Mouse (Mus musculus): ENCODE measurements around the gene Ide. TPM values are rescaled to one million over a fixed set of nuclear protein-coding genes. Genes with fewer than 3 reads are reported as not detected.

Gene Ide
- polyA plus RNA-seq, 1 experiment = 30.9 TPM

- no peak overlapping the region for H3K4me3 ChIP-seq (ENCODE audit: insufficient read depth, low read length)
- no peak overlapping the region for H3K27ac ChIP-seq (ENCODE audit: insufficient read depth, low read length)
- H3K4me1 ChIP-seq (ENCODE audit: control insufficient read depth, insufficient read depth, low read length) = no peaks in the 10 kb centered on the region
- TF ChIP-seq POLR2A (IDR thresholded peaks at IDR 0.05; ENCODE audit: extremely low read depth, insufficient read depth, low read length) = no peak
- TF ChIP-seq CTCF (IDR thresholded peaks at IDR 0.05; ENCODE audit: extremely low read depth, insufficient read depth, low read length) = no peak
Measured at GRCm38 (mm10) chr19:37368990-37369389, 31.3 kb upstream of the Ide start.

GRCm38 (mm10) chr19:37363128-37363939, 25.7 kb upstream of the Ide start:
- H3K27ac ChIP-seq (ENCODE audit: insufficient read depth, low read length) = no peak overlapping the region; the same call in 1 of the 2 replicates
- H3K4me3 ChIP-seq (ENCODE audit: insufficient read depth, low read length) = no peak overlapping the region
- no peaks in the 10 kb centered on the region for H3K4me1 ChIP-seq (ENCODE audit: control insufficient read depth, insufficient read depth, low read length)
- TF ChIP-seq POLR2A (IDR thresholded peaks at IDR 0.05; ENCODE audit: extremely low read depth, insufficient read depth, low read length) (no peak), CTCF (IDR thresholded peaks at IDR 0.05; ENCODE audit: extremely low read depth, insufficient read depth, low read length) (no peak)

- Histone ChIP-seq H3K4me3 (ENCODE audit: insufficient read depth, low read length) (no peak overlapping the region), H3K4me1 (ENCODE audit: control insufficient read depth, insufficient read depth, low read length) (no peaks in the 10 kb centered on the region), H3K27ac (ENCODE audit: insufficient read depth, low read length) (no peak overlapping the region)
- TF ChIP-seq CTCF (IDR thresholded peaks at IDR 0.05; ENCODE audit: extremely low read depth, insufficient read depth, low read length) (no peak), POLR2A (IDR thresholded peaks at IDR 0.05; ENCODE audit: extremely low read depth, insufficient read depth, low read length) (no peak)
Measured at GRCm38 (mm10) chr19:37362545-37362944, 24.9 kb upstream of the Ide start.

- Histone ChIP-seq H3K4me1 (ENCODE audit: control insufficient read depth, insufficient read depth, low read length) (no peaks in the 10 kb centered on the region), H3K27ac (ENCODE audit: insufficient read depth, low read length) (no peak overlapping the region), H3K4me3 (ENCODE audit: insufficient read depth, low read length) (no peak overlapping the region)
- TF ChIP-seq CTCF (IDR thresholded peaks at IDR 0.05; ENCODE audit: extremely low read depth, insufficient read depth, low read length) (no peak), POLR2A (IDR thresholded peaks at IDR 0.05; ENCODE audit: extremely low read depth, insufficient read depth, low read length) (no peak)
Measured at GRCm38 (mm10) chr19:37360044-37360443, 22.4 kb upstream of the Ide start.

GRCm38 (mm10) chr19:37353331-37353730, 15.7 kb upstream of the Ide start:
- Histone ChIP-seq H3K27ac (ENCODE audit: insufficient read depth, low read length) (no peak overlapping the region), H3K4me3 (ENCODE audit: insufficient read depth, low read length) (no peak overlapping the region), H3K4me1 (ENCODE audit: control insufficient read depth, insufficient read depth, low read length) (no peaks in the 10 kb centered on the region)
- no peak for TF ChIP-seq CTCF (IDR thresholded peaks at IDR 0.05; ENCODE audit: extremely low read depth, insufficient read depth, low read length)
- TF ChIP-seq POLR2A (IDR thresholded peaks at IDR 0.05; ENCODE audit: extremely low read depth, insufficient read depth, low read length) = no peak

GRCm38 (mm10) chr19:37352756-37353155, 15.1 kb upstream of the Ide start:
- no peak overlapping the region for H3K27ac ChIP-seq (ENCODE audit: insufficient read depth, low read length)
- TF ChIP-seq POLR2A (IDR thresholded peaks at IDR 0.05; ENCODE audit: extremely low read depth, insufficient read depth, low read length) = no peak
- no peak for TF ChIP-seq CTCF (IDR thresholded peaks at IDR 0.05; ENCODE audit: extremely low read depth, insufficient read depth, low read length)
- H3K4me3 ChIP-seq (ENCODE audit: insufficient read depth, low read length) = no peak overlapping the region
- H3K4me1 ChIP-seq (ENCODE audit: control insufficient read depth, insufficient read depth, low read length) = no peaks in the 10 kb centered on the region

GRCm38 (mm10) chr19:37348952-37349351, 11.3 kb upstream of the Ide start:
- Histone ChIP-seq H3K4me3 (ENCODE audit: insufficient read depth, low read length) (no peak overlapping the region), H3K27ac (ENCODE audit: insufficient read depth, low read length) (no peak overlapping the region), H3K4me1 (ENCODE audit: control insufficient read depth, insufficient read depth, low read length) (no peaks in the 10 kb centered on the region)
- no peak for TF ChIP-seq CTCF (IDR thresholded peaks at IDR 0.05; ENCODE audit: extremely low read depth, insufficient read depth, low read length)
- no peak for TF ChIP-seq POLR2A (IDR thresholded peaks at IDR 0.05; ENCODE audit: extremely low read depth, insufficient read depth, low read length)

- no peak for TF ChIP-seq CTCF (IDR thresholded peaks at IDR 0.05; ENCODE audit: extremely low read depth, insufficient read depth, low read length)
- TF ChIP-seq POLR2A (IDR thresholded peaks at IDR 0.05; ENCODE audit: extremely low read depth, insufficient read depth, low read length) = no peak
- no peak overlapping the region for H3K27ac ChIP-seq (ENCODE audit: insufficient read depth, low read length)
- no peak overlapping the region for H3K4me3 ChIP-seq (ENCODE audit: insufficient read depth, low read length)
- H3K4me1 ChIP-seq (ENCODE audit: control insufficient read depth, insufficient read depth, low read length) = no peaks in the 10 kb centered on the region
Measured at GRCm38 (mm10) chr19:37348331-37348730, 10.7 kb upstream of the Ide start.

GRCm38 (mm10) chr19:37346258-37346657, 8.6 kb upstream of the Ide start:
- TF ChIP-seq POLR2A (IDR thresholded peaks at IDR 0.05; ENCODE audit: extremely low read depth, insufficient read depth, low read length) (no peak), CTCF (IDR thresholded peaks at IDR 0.05; ENCODE audit: extremely low read depth, insufficient read depth, low read length) (no peak)
- H3K4me3 ChIP-seq (ENCODE audit: insufficient read depth, low read length) = no peak overlapping the region
- no peak overlapping the region for H3K27ac ChIP-seq (ENCODE audit: insufficient read depth, low read length)
- H3K4me1 ChIP-seq (ENCODE audit: control insufficient read depth, insufficient read depth, low read length) = no peaks in the 10 kb centered on the region

GRCm38 (mm10) chr19:37343899-37344298, 6.2 kb upstream of the Ide start:
- Histone ChIP-seq H3K4me3 (ENCODE audit: insufficient read depth, low read length) (no peak overlapping the region), H3K27ac (ENCODE audit: insufficient read depth, low read length) (no peak overlapping the region), H3K4me1 (ENCODE audit: control insufficient read depth, insufficient read depth, low read length) (no peaks in the 10 kb centered on the region)
- TF ChIP-seq CTCF (IDR thresholded peaks at IDR 0.05; ENCODE audit: extremely low read depth, insufficient read depth, low read length) (no peak), POLR2A (IDR thresholded peaks at IDR 0.05; ENCODE audit: extremely low read depth, insufficient read depth, low read length) (no peak)

All from cortical plate, adult 2 months (tissue).